Mouse (Mus musculus): ENCODE data around the gene Ikzf2.

Ikzf2 gene

GRCm38 (mm10) chr1:69658051-69658450 is 29.0 kb downstream of the Ikzf2 start:
- no peak for DNase-seq

- DNase-seq, result no peak
Measured at GRCm38 (mm10) chr1:69657455-69657854, 29.6 kb downstream of the Ikzf2 start.

- DNase-seq, result no peak
Measured at GRCm38 (mm10) chr1:69656929-69657328, 30.1 kb downstream of the Ikzf2 start.

GRCm38 (mm10) chr1:69656047-69656782 is 30.8 kb downstream of the Ikzf2 start:
- DNase-seq, result no peak

- DNase-seq, result no peak
Measured at GRCm38 (mm10) chr1:69655368-69655767, 31.7 kb downstream of the Ikzf2 start.

GRCm38 (mm10) chr1:69654955-69655354 is 32.1 kb downstream of the Ikzf2 start:
- DNase-seq, result no peak

GRCm38 (mm10) chr1:69653419-69653818 is 33.6 kb downstream of the Ikzf2 start:
- DNase-seq, result no peak

- DNase-seq, result no peak
Measured at GRCm38 (mm10) chr1:69643138-69643537, 43.9 kb downstream of the Ikzf2 start.

- DNase-seq, result no peak
Measured at GRCm38 (mm10) chr1:69641986-69642385, 45.1 kb downstream of the Ikzf2 start.

GRCm38 (mm10) chr1:69638321-69638720 is 48.7 kb downstream of the Ikzf2 start:
- no peak for DNase-seq

GRCm38 (mm10) chr1:69637907-69638306 is 49.1 kb downstream of the Ikzf2 start:
- no peak for DNase-seq

- DNase-seq, result no peak
Measured at GRCm38 (mm10) chr1:69634259-69634658, 52.8 kb downstream of the Ikzf2 start.

GRCm38 (mm10) chr1:69630508-69630907 is 56.5 kb downstream of the Ikzf2 start:
- DNase-seq, result no peak

- no peak for DNase-seq
Measured at GRCm38 (mm10) chr1:69629513-69629912, 57.5 kb downstream of the Ikzf2 start.

GRCm38 (mm10) chr1:69612076-69612475 is 75.0 kb downstream of the Ikzf2 start:
- no peak for DNase-seq

- no peak for DNase-seq
Measured at GRCm38 (mm10) chr1:69611204-69611725, 75.8 kb downstream of the Ikzf2 start.

GRCm38 (mm10) chr1:69610791-69611190 is 76.3 kb downstream of the Ikzf2 start:
- no peak for DNase-seq

- DNase-seq, result no peak
Measured at GRCm38 (mm10) chr1:69608846-69609245, 78.2 kb downstream of the Ikzf2 start.

- no peak for DNase-seq
Measured at GRCm38 (mm10) chr1:69606844-69607243, 80.2 kb downstream of the Ikzf2 start.

GRCm38 (mm10) chr1:69604213-69604612 is 82.8 kb downstream of the Ikzf2 start:
- DNase-seq, result no peak

GRCm38 (mm10) chr1:69600954-69601353 is 86.1 kb downstream of the Ikzf2 start:
- DNase-seq, result no peak

GRCm38 (mm10) chr1:69599074-69599772 is 87.8 kb downstream of the Ikzf2 start:
- DNase-seq, result no peak

GRCm38 (mm10) chr1:69591889-69592288 is 95.2 kb downstream of the Ikzf2 start:
- no peak for DNase-seq

- no peak for DNase-seq
Measured at GRCm38 (mm10) chr1:69591328-69591801, 95.7 kb downstream of the Ikzf2 start.
